Comparison of ENCODE assay signal across 20 mouse cellular contexts in genomic region chr6:33637192-33637591, GRCm38 (mm10).
"Had no signal": no experiment of that assay in that cellular context is flagged by ENCODE, and none has a peak within 500 bp of the region (broad histone marks: within the 10 kb centered on the region; RNA-seq: fewer than 3 reads in every experiment).

No protein-coding gene starts in this region.

- H3K4me1 ChIP-seq: hindbrain, embryonic 13.5 days; hindbrain, embryonic 15.5 days; kidney, embryonic 15.5 days; limb, embryonic 10.5 days; limb, embryonic 12.5 days; liver, embryonic 13.5 days had no signal

- H3K36me3 ChIP-seq: heart, embryonic 13.5 days; heart, embryonic 15.5 days; hindbrain, embryonic 13.5 days; hindbrain, embryonic 15.5 days; kidney, embryonic 15.5 days; limb, embryonic 10.5 days; limb, embryonic 12.5 days; liver, embryonic 13.5 days had no signal

- H3K27me3 ChIP-seq: heart, embryonic 13.5 days; heart, embryonic 15.5 days; hindbrain, embryonic 13.5 days; hindbrain, embryonic 15.5 days; kidney, embryonic 15.5 days; limb, embryonic 12.5 days; liver, embryonic 13.5 days had no signal

- H3K4me2 ChIP-seq: heart, embryonic 11.5 days; heart, embryonic 13.5 days; heart, embryonic 15.5 days; hindbrain, embryonic 13.5 days; hindbrain, embryonic 15.5 days; kidney, embryonic 15.5 days; limb, embryonic 12.5 days; liver, embryonic 11.5 days; liver, embryonic 13.5 days had no signal

- H3K27ac ChIP-seq: heart, adult 2 months; heart, embryonic 13.5 days; heart, embryonic 15.5 days; hindbrain, embryonic 13.5 days; hindbrain, embryonic 15.5 days; hindbrain, postnatal 0 days; kidney, embryonic 15.5 days; kidney, postnatal 0 days; left cerebral cortex, adult 2 months; limb, embryonic 10.5 days; limb, embryonic 12.5 days; liver, embryonic 13.5 days had no signal

- H3K4me3 ChIP-seq: heart, adult 2 months; heart, embryonic 13.5 days; heart, embryonic 15.5 days; hindbrain, embryonic 13.5 days; hindbrain, embryonic 15.5 days; kidney, embryonic 15.5 days; left cerebral cortex, adult 2 months; limb, embryonic 10.5 days; limb, embryonic 12.5 days; liver, embryonic 13.5 days had no signal

- H3K9me3 ChIP-seq: heart, embryonic 15.5 days; hindbrain, embryonic 13.5 days; hindbrain, embryonic 15.5 days; kidney, embryonic 15.5 days; limb, embryonic 10.5 days; limb, embryonic 12.5 days; liver, embryonic 13.5 days had no signal

- DNase-seq: gastrocnemius, postnatal 14 days; gastrocnemius, postnatal 36 days; heart, adult 11 months; heart, adult 2 months; heart, postnatal 14 days; heart, postnatal 36 days; liver; liver, embryonic 13.5 days had no signal

- H3K9ac ChIP-seq: heart, embryonic 13.5 days; heart, embryonic 15.5 days; hindbrain, embryonic 13.5 days; hindbrain, embryonic 15.5 days; kidney, embryonic 15.5 days; limb, embryonic 12.5 days; liver, embryonic 13.5 days had no signal
